Mouse (Mus musculus): ENCODE measurements around the gene Prune2.

Prune2 gene

GRCm38 (mm10) chr19:16955613-16956271 is at the start of gene Prune2:
Gene Prune2, plus strand, starts transcription at chr19:16956118.
- in situ Hi-C loops (cut with MboI): no loop called here

DNA sequence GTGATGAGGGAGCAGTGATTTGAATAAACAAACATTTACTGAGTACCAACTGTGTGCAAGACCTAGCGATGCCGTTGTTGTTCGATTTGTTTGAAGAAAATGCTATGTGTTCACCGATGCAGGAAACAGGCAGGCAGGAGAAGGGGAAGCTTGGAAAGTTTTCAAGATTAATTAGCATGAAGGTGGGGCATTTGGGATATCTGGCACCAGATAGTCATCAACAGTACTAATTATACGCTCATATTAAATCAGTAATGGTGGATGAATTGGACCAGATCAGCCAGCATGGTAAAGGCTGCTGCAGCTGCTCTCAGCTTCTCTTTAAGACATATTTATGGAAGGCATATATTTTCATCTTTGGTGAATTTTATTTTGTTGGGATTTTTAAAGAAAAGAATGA is 44.4 kb upstream of the Prune2 start:
- in situ Hi-C loops (cut with MboI): no loop called here

GRCm38 (mm10) chr19:16924516-16924915 is 31.4 kb upstream of the Prune2 start:
- in situ Hi-C loops (cut with MboI): no loop called here

DNA sequence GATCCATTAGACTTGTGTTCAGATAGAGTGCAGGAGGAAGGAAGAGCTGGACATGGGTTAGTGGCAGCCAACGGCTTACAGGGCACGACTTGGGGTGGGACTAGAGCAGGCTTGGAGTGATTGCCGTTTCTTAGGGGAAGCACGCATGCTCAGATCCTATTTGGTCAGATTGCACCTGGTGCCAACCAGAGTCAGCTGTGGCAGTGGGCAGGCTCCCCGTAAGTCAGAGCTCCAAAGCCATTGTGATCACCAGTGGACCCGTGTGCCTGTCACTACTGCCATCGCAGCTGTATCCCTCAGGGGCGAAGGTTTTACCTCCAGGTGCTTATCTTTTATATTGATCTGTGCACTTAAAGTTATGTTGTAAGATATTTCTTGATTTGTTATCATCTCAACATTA is 21.3 kb upstream of the Prune2 start:
- in situ Hi-C loops (cut with MboI): no loop called here

DNA sequence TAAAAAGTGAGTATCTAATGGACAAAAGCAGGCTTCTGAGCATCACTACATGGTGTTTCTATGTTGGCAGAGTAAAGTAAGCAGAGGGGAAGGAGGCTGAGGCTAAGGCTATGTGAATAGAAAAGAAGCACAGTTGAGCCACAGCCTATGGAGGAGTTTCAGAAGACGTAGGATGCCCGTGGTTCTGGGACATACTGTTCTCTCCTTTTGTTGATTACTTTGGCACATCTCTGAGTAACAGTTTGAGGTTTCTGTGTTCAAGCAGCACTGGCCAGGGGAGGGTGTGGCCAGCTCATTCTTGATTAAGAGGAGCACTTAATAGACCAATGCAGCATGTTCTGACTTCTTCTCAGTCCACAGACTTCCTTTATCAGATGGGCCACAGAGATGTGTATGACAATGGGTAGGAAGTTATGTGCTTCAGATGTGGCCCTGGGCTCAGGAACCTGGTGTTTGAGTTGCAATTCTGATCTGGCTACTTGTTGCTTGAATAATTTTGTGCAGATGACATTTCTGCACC is 7.1 kb upstream of the Prune2 start:
- in situ Hi-C loops (cut with MboI): no loop called here

- in situ Hi-C loops (cut with MboI): no loop called here
Observed at GRCm38 (mm10) chr19:16949341-16949740, 6.6 kb upstream of the Prune2 start.

- in situ Hi-C loops (cut with MboI): no loop called here
Observed at GRCm38 (mm10) chr19:16950051-16950450, 5.9 kb upstream of the Prune2 start.

DNA sequence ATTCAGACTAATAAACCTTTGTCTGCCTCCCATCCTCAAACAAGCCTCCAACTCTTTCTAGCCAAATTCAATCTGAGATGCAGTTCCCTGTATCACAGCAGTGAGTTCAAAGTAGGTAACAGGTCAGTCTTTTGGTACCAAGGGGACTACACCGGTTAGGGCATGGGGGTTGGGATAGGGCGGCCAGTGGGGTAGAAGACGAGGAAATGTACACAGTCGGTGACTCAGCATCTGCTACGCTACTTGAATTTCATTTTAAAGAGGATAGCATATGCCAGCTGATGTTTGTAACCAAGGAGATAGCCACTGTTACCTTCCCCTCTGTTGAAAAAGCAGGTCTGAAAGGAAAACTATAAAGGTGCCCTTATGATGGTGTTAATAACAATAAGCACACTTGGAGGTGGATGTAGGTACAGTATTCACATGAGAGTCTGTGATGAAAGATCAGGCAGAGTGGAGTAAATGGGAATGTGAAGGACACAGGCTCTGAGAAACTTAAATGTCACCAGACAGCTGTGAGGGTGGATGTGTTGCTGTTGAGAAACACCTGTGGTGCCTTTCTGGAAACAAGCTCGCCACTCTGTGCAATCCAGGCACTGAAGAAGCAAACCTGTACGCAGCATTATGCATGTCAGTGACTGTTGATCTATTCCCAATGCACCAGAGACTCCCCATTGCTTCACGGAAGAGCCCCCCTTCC is 5.1 kb upstream of the Prune2 start:
- in situ Hi-C loops (cut with MboI): no loop called here

- in situ Hi-C loops (cut with MboI): no loop called here
Observed at GRCm38 (mm10) chr19:16954736-16955135, 1.2 kb upstream of the Prune2 start.

DNA sequence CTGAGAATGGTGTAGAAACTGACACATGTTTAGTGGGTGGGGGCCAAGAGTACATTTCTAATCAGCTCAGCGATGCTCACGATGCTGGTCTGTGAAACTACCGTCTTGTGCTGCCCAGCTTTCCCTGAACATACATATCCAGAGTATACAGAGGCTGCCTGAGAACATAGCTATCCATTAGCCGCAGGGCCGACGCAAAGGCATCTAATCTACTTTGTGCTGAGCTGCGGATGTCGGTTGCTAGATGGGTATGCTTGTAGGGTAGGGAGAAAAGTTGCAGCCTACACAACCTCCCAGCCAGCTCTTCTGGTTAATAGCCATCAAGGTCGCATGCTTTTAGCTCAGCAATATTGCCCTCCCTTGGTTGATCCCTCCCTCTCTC is 696 bp upstream of the Prune2 start:
- in situ Hi-C loops (cut with MboI): no loop called here

DNA sequence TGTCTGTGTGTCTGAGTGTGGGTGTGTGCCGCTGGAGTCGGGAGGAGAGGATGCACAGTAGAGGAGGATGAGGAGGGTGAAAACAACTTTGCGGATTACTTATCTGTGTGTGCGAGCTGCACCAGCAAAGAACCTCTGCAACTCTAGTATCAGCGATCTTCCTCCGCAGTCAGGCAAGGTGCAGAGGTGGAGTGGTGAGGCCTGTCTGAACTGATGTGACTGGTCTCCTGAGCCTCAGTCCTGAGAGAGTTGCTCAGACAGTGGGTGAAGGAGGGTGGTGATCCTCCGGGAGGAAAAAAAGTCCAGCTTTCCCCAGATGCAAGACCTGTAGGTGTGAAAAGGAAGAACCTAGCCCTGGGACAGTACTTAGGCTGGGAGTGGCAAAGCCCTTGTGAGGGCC is 401 bp downstream of the Prune2 start:
- in situ Hi-C loops (cut with MboI): no loop called here

DNA sequence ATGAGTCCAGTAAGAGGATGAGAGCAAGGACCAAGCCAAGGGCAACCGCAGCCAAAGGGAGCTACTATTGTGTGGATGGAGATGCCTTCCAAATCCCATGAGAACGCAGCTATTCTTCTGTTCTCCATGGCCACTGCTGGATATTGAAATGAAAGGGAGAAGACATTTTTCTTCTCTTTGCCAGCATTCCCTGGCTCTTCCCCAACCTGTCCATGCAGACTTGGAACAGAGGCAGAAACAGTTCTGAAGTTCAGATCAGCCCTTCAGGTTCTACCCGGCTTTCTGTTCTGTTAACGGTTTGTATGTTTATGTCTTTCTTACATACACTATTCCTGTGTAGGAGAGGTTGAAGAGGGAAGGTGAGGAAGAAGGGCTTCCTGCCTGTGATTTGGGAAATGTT is 3.1 kb downstream of the Prune2 start:
- in situ Hi-C loops (cut with MboI): no loop called here

- in situ Hi-C loops (cut with MboI): no loop called here
Observed at GRCm38 (mm10) chr19:16959551-16959950, 3.6 kb downstream of the Prune2 start.

DNA sequence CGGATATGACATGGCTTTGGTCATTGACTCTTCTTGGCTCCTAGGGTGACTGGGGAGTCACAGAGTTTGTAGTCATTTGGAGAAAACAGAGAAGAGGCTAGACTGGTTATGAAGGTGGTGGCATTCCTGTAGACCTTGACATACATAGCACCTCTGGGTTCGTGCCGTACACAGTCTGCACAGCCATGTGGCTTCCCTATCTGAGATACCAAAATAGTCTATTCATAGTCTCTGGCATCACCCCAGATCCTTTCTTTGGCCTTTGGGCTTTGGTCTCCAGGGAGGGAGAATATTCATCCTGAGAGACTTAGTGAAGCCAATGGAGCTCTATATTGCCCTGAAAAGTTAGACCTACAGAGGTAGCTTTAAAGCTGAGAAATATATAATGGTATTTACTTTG is 5.1 kb downstream of the Prune2 start:
- in situ Hi-C loops (cut with MboI): no loop called here

- in situ Hi-C loops (cut with MboI): no loop called here
Observed at GRCm38 (mm10) chr19:16963178-16963577, 7.3 kb downstream of the Prune2 start.

DNA sequence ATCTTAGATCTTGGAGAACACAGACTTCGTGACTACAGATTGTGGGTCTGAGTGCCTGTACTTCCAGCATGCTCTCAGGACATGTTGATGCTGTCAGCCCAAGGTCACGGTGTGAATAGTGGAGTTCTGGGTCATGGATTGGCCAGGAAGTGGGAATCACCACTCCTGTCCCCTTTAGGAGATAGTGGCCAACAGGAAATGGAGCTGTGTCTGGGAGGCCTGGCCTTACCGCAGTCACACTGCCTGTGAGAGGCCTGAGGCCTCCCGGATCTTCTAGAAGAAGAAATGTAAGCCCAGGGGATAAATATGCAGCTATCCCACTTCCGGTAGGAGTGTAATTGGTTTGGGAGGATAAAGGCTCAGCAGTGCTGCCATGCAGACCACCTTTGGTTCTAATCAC is 12.8 kb downstream of the Prune2 start:
- in situ Hi-C loops (cut with MboI): no loop called here

GRCm38 (mm10) chr19:16970612-16971011 is 14.7 kb downstream of the Prune2 start:
- in situ Hi-C loops (cut with MboI): no loop called here

DNA sequence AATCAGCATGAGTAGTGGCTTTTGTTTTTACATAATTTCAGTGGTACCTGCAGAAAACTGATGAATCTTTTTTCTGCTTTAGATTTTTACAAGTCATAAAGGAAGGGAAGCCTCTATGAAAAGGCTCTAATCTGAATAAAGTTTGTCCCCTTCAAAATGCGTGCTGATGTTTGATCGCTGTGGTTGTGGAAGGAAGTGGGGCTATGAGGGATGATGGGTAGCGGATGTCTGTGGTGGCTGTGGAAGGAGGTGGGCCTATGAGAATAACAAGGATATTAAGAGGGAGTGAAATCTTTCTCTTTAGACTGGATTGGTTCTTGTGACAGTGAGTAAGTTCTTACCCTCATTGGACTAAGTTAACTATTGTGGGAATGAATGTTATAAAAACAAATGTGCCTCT is 23.0 kb downstream of the Prune2 start:
- in situ Hi-C loops (cut with MboI): no loop called here

DNA sequence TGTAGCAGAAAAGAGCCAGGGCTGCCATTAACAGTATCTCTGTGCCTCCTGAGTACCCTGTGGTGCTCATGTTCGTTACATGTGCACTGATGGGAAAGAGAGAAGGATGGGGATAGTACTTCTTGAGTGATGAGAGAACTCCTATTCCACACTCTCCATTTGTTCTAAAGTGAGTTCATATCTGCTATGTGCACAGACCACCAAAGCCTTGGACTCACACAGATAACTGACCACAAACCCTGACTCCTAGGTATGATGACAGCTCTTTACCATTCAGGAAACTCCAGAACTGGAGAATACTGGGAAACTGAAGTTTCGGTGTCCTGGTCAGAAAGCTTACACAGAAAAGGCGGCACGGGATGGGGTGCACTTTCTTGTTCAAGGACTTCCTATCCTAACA is 25.8 kb downstream of the Prune2 start:
- in situ Hi-C loops (cut with MboI): no loop called here

DNA sequence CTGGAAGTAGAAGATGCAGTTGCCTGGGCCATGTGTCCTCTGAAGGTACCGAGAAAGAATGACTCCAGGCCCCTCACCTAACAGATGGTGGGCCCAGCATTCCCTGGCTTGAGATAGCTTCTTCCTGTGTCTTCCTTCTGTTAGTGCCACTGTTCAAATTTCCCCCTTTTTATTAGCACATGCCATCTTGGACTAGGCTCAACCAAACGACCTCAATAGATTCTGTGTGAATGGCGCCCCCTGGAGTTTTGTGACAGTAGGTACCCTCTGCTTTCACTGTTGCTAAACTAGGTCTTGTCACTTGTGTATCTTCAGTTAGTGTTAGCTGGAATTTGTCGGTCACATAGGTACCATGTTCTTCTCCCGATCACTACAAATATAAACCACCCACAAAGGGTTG is 29.0 kb downstream of the Prune2 start:
- in situ Hi-C loops (cut with MboI): no loop called here

GRCm38 (mm10) chr19:16987984-16988383 is 32.1 kb downstream of the Prune2 start:
- in situ Hi-C loops (cut with MboI): no loop called here

- in situ Hi-C loops (cut with MboI): no loop called here
Observed at GRCm38 (mm10) chr19:16992151-16992550, 36.2 kb downstream of the Prune2 start.

DNA sequence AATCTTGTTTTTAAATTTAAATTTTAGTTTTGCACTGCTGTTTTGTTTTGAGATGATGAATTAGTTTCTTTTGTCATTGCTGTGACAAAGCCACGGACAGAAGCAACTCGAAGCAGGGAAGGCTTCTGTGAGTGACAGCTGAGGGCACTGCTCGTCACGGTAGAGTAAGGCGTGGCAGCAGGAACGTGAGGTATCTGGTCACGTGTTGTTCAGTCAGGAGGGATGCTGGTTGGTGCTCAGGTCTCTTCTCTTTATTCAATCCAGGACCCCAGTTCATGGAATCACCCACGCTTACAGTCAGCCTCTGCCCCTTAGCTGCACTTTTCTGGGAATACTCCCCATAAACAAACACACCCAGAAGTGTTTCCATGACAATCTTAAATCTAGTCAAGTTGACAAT is 38.3 kb downstream of the Prune2 start:
- in situ Hi-C loops (cut with MboI): no loop called here

- in situ Hi-C loops (cut with MboI): no loop called here
Observed at GRCm38 (mm10) chr19:16997915-16998314, 42.0 kb downstream of the Prune2 start.

Data from mature B cell (primary cell).